Mouse (Mus musculus): ENCODE data around the gene Ano6.
A peak's percentile ranks its signal among the peaks of the same experiment; 100 is the strongest.

GRCm38 (mm10) chr15:95767825-95768224, 22.8 kb upstream of the Ano6 start:
- TF ChIP-seq CTCF (IDR thresholded peaks at IDR 0.05; ENCODE audit: low read depth), result peak; percentile 64
- TF ChIP-seq EP300 (IDR thresholded peaks at IDR 0.05; ENCODE audit: low read depth), result no peak
